Mouse (Mus musculus) liver, postnatal 0 days (tissue): Measurements from ENCODE around the gene Nthl1.

Experiments used
- CTCF ChIP-seq: sonication (generic); IDR thresholded peaks from 2 replicates; pipeline ENCODE4 v1.5.1; 2016; ENCODE audit warnings: antibody characterized with exemption, low read depth
- EP300 ChIP-seq: IDR thresholded peaks from 2 replicates; pipeline ENCODE4 v1.6.1; 2016; ENCODE audit warnings: antibody characterized with exemption, low read depth, mild to moderate bottlenecking

- TF ChIP-seq EP300: no peak
- no peak for TF ChIP-seq CTCF
Observed at GRCm38 (mm10) chr17:24642791-24643343, 10.4 kb downstream of the Nthl1 start.
